Mouse (Mus musculus): Measurements from ENCODE around the gene Cisd3.

DNA sequence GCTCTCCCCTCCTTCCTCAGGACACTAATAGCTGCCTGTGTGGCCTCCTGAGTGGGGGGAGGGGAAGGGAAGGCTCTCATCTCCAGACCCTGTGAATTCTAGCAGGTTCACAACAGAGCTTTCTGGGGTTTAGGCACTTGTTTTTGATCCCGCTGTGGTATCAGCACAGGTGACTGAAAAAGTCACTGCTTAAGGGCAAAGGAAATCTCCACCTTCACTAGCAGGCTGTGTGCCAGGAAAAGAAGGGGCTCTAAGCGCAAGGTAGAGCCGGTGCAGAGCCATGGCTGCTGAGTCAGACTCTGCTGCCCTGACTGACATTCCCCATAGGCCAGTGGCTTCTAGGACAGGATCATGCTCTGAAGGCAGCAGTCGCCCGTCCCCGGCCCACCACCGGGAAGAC, 43.1 kb downstream of the Cisd3 start:
- TF ChIP-seq CTCF (IDR thresholded peaks at IDR 0.05; ENCODE audit: extremely low read depth, insufficient read depth, low read length): no peak
- no peak for TF ChIP-seq POLR2A (IDR thresholded peaks at IDR 0.05; ENCODE audit: extremely low read depth, insufficient read depth, low read length)
